Comparison of ENCODE assay signal across 19 mouse cellular contexts in the genomic region with DNA sequence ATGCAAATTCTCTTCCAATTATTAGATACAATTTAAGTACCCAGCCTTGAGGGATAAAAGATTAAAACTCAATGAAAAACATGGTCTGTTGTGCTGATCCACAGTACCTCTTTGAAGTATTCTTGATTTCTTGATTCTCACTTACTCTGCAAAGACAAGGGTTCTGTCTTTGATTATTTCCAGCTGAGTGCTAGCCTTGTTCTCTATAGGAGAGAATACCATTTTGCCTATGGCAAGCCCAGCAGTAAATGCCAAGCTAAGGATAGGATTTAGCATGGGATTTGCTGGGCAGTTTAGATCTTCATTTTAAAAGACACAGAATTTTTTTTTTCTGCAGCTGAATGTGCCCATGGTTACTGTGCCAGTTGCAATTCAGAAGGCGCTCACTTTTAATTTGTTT.
A peak's percentile ranks its signal among the peaks of the same experiment; 100 is the strongest.
DNase-seq lines count a peak whose midpoint lies in the region; ATAC-seq lines count a peak whose summit lies in the region.
"Had no signal": no experiment of that assay in that cellular context is flagged by ENCODE, and none has a peak within 500 bp of the region (broad histone marks: within the 10 kb centered on the region; RNA-seq: fewer than 3 reads in every experiment).

No protein-coding gene starts in this region.

- no peaks in the 10 kb centered on the region for H3K9me3 ChIP-seq in forebrain, embryonic 16.5 days (ENCODE audit: control insufficient read depth, low read length)
- H3K9me3 ChIP-seq in midbrain, embryonic 16.5 days (replicated peaks; ENCODE audit: control insufficient read depth, low read length, poor library complexity, severe bottlenecking), result no peaks in the 10 kb centered on the region
- no peaks in the 10 kb centered on the region for H3K9me3 ChIP-seq in neural tube, embryonic 15.5 days (replicated peaks)
- H3K9me3 ChIP-seq: liver, embryonic 13.5 days; neural tube, embryonic 12.5 days had no signal

- H3K27me3 ChIP-seq in forebrain, embryonic 16.5 days (replicated peaks; ENCODE audit: control insufficient read depth, insufficient read depth, low read length), result no peaks in the 10 kb centered on the region
- H3K27me3 ChIP-seq in midbrain, embryonic 16.5 days (ENCODE audit: control insufficient read depth, insufficient read depth, low read depth, low read length), result no peaks in the 10 kb centered on the region
- no peaks in the 10 kb centered on the region for H3K27me3 ChIP-seq in neural tube, embryonic 15.5 days (replicated peaks)
- H3K27me3 ChIP-seq: liver, embryonic 13.5 days; neural tube, embryonic 12.5 days had no signal

- WGBS in forebrain, embryonic 16.5 days, result 7% methylated on average over 1 of the region's 1 CpGs
- WGBS in midbrain, embryonic 16.5 days, result 50% methylated on average over 1 of the region's 1 CpGs
- WGBS in neural tube, embryonic 15.5 days, result 73% methylated on average over 1 of the region's 1 CpGs

- ATAC-seq in forebrain, embryonic 16.5 days, result peak; percentile 55
- peak; percentile 77 for ATAC-seq in midbrain, embryonic 16.5 days
- ATAC-seq in neural tube, embryonic 15.5 days (ENCODE audit: low FRiP score), result no peak
- ATAC-seq: inflammation-experienced regulatory T-cells, adult 6 months had no signal

- H3K4me2 ChIP-seq in forebrain, embryonic 16.5 days (ENCODE audit: low read length), result no peak overlapping the region
- no peak overlapping the region for H3K4me2 ChIP-seq in midbrain, embryonic 16.5 days (ENCODE audit: low read length)
- no peak overlapping the region for H3K4me2 ChIP-seq in neural tube, embryonic 15.5 days
- H3K4me2 ChIP-seq: hindbrain, embryonic 14.5 days; liver, embryonic 13.5 days; neural tube, embryonic 12.5 days had no signal

- no peak overlapping the region for H3K27ac ChIP-seq in forebrain, embryonic 16.5 days (ENCODE audit: low read length)
- H3K27ac ChIP-seq in midbrain, embryonic 16.5 days (ENCODE audit: low read length), result no peak overlapping the region; the same call in 1 of the 2 replicates
- no peak overlapping the region for H3K27ac ChIP-seq in neural tube, embryonic 15.5 days (replicated peaks)
- H3K27ac ChIP-seq: hindbrain, embryonic 14.5 days; left cerebral cortex, adult 2 months; liver, embryonic 13.5 days; neural tube, embryonic 12.5 days had no signal

- no peak overlapping the region for H3K9ac ChIP-seq in forebrain, embryonic 16.5 days (replicated peaks; ENCODE audit: low read depth, low read length)
- no peak overlapping the region for H3K9ac ChIP-seq in midbrain, embryonic 16.5 days (ENCODE audit: low read depth, low read length)
- no peak overlapping the region for H3K9ac ChIP-seq in neural tube, embryonic 15.5 days (replicated peaks)
- H3K9ac ChIP-seq: hindbrain, embryonic 14.5 days; liver, embryonic 13.5 days; neural tube, embryonic 12.5 days had no signal

- H3K4me3 ChIP-seq in forebrain, embryonic 16.5 days (replicated peaks; ENCODE audit: low read length), result no peak overlapping the region
- no peak overlapping the region for H3K4me3 ChIP-seq in midbrain, embryonic 16.5 days (ENCODE audit: low read depth, low read length)
- H3K4me3 ChIP-seq in neural tube, embryonic 15.5 days (replicated peaks), result no peak overlapping the region
- H3K4me3 ChIP-seq: left cerebral cortex, adult 2 months; liver, embryonic 13.5 days; neural tube, embryonic 12.5 days had no signal

- peak; percentile 6 for DNase-seq in embryo, embryonic 10 days (ENCODE audit: low spot score)
- peak; percentile 28 for DNase-seq in embryo, embryonic 11 days
- no peak for DNase-seq in layer of hippocampus, adult 11-12 months (ENCODE audit: low spot score)
- no peak for DNase-seq in c-Kit-positive CD71-positive TER-119-positive erythroid progenitor cells, embryonic 14.5 days (ENCODE audit: low spot score)
- DNase-seq: adrenal gland, adult 8-10 months; cerebellum, adult 9-11 months; gastrocnemius, postnatal 36 days; heart, postnatal 36 days; kidney, adult 18-20 months; liver, embryonic 13.5 days; lung, adult 2 months; retina, postnatal 1 day had no signal

- 0 out of 2 replicates have a peak, but pooled peaks cover 2% of the 10 kb centered on the region for H3K4me1 ChIP-seq in forebrain, embryonic 16.5 days (replicated peaks; ENCODE audit: control insufficient read depth, insufficient read depth, low read length)
- peaks cover 2% of the 10 kb centered on the region; the same call in 1 of the 2 replicates for H3K4me1 ChIP-seq in midbrain, embryonic 16.5 days (ENCODE audit: control insufficient read depth, insufficient read depth, low read length)
- H3K4me1 ChIP-seq in neural tube, embryonic 15.5 days, result no peaks in the 10 kb centered on the region
- H3K4me1 ChIP-seq: liver, embryonic 13.5 days; neural tube, embryonic 12.5 days had no signal

- no peaks in the 10 kb centered on the region for H3K36me3 ChIP-seq in forebrain, embryonic 16.5 days (ENCODE audit: control insufficient read depth, insufficient read depth)
- H3K36me3 ChIP-seq in midbrain, embryonic 16.5 days (ENCODE audit: control insufficient read depth, insufficient read depth, low read length), result no peaks in the 10 kb centered on the region
- no peaks in the 10 kb centered on the region for H3K36me3 ChIP-seq in neural tube, embryonic 15.5 days
- H3K36me3 ChIP-seq: liver, embryonic 13.5 days; neural tube, embryonic 12.5 days had no signal

Comparison
In these comparisons a context has a peak if more than half of its experiments do, and no peak if none do; other contexts are left out.
1. DNase-seq: peak in embryo, embryonic 10 days (single experiment) and embryo, embryonic 11 days (single experiment); none in layer of hippocampus, adult 11-12 months (single experiment) and c-Kit-positive CD71-positive TER-119-positive erythroid progenitor cells, embryonic 14.5 days (single experiment).